Mouse (Mus musculus): ENCODE results near the gene Mfsd5. TPM values are rescaled to one million over a fixed set of nuclear protein-coding genes. Genes with fewer than 3 reads are reported as not detected.

Gene Mfsd5
- total RNA-seq, 4 experiments from 2014 or later, result 17.4 to 20.8 (median 18.7) TPM

Other genes with a start within 250 kb of the Mfsd5 start
- 100 to 1,000 TPM; 161 to 190 (median 169) TPM for gene Eif4b, start 205.7 kb upstream of the Mfsd5 start, total RNA-seq (2022)
- 100 to 1,000 TPM; 123 to 146 (median 133) TPM for gene Tns2, start 179.0 kb upstream of the Mfsd5 start, total RNA-seq (2022)
- gene Spryd3, start 143.2 kb upstream of the Mfsd5 start, total RNA-seq (2022), result 10 to 100 TPM; 13.2 to 16.8 (median 15.6) TPM
- gene Igfbp6, start 135.1 kb upstream of the Mfsd5 start, total RNA-seq (2022), result 10 to 100 TPM; 20.6 to 52.4 (median 26.0) TPM
- under 1 TPM in 3 of 4 experiments, not detected in 1; 0.11 to 0.13 (median 0.12) TPM for gene Soat2, start 128.9 kb upstream of the Mfsd5 start, total RNA-seq (2022)
- gene Zfp740, start 76.2 kb upstream of the Mfsd5 start, total RNA-seq (2022), result 10 to 100 TPM; 31.5 to 40.0 (median 35.5) TPM
- gene Csad, start 74.7 kb upstream of the Mfsd5 start, total RNA-seq (2022), result 10 to 100 TPM; 14.2 to 18.9 (median 16.2) TPM
- 1 to 10 TPM in 2 of 4 experiments, under 1 TPM in 2; 0.82 to 3.2 (median 1.5) TPM for gene Itgb7, start 47.5 kb upstream of the Mfsd5 start, total RNA-seq (2022)
- 10 to 100 TPM; 15.3 to 20.6 (median 17.3) TPM for gene Rarg, start 21.9 kb upstream of the Mfsd5 start, total RNA-seq (2022)
- gene Gm9918, start 8.9 kb upstream of the Mfsd5 start, total RNA-seq (2022), result not detected
- 1 to 10 TPM in 1 of 4 experiments, under 1 TPM in 3; 0.38 to 1.1 (median 0.93) TPM for gene Espl1, start 16.8 kb downstream of the Mfsd5 start, total RNA-seq (2022)
- 100 to 1,000 TPM; 300 to 347 (median 339) TPM for gene Pfdn5, start 46.7 kb downstream of the Mfsd5 start, total RNA-seq (2022)
- gene Myg1, start 52.3 kb downstream of the Mfsd5 start, total RNA-seq (2022), result 10 to 100 TPM; 23.2 to 24.6 (median 24.5) TPM
- 10 to 100 TPM in 3 of 4 experiments, 1 to 10 TPM in 1; 9.8 to 15.0 (median 12.5) TPM for gene Aaas, start 71.3 kb downstream of the Mfsd5 start, total RNA-seq (2022)
- not detected for gene Sp7, start 87.7 kb downstream of the Mfsd5 start, total RNA-seq (2022)
- 10 to 100 TPM; 31.8 to 43.8 (median 38.7) TPM for gene Sp1, start 126.7 kb downstream of the Mfsd5 start, total RNA-seq (2022)
- gene Amhr2, start 165.9 kb downstream of the Mfsd5 start, total RNA-seq (2022), result under 1 TPM; 0.19 to 1.00 (median 0.63) TPM
- gene Prr13, start 179.6 kb downstream of the Mfsd5 start, total RNA-seq (2022), result 10 to 100 TPM; 18.7 to 25.3 (median 22.0) TPM
- 100 to 1,000 TPM; 452 to 509 (median 465) TPM for gene Pcbp2, start 191.1 kb downstream of the Mfsd5 start, total RNA-seq (2022)
- not detected for gene Gm10337, start 224.3 kb downstream of the Mfsd5 start, total RNA-seq (2022)
- 1 to 10 TPM; 1.7 to 2.8 (median 2.3) TPM for gene Map3k12, start 237.6 kb downstream of the Mfsd5 start, total RNA-seq (2022)
- gene Tarbp2, start 238.7 kb downstream of the Mfsd5 start, total RNA-seq (2022), result 10 to 100 TPM; 38.8 to 50.0 (median 44.7) TPM
- gene Npff, start 245.5 kb downstream of the Mfsd5 start, total RNA-seq (2022), result 1 to 10 TPM in 3 of 4 experiments, under 1 TPM in 1; 0.65 to 2.2 (median 1.9) TPM